Comparison of ENCODE assay signal across 26 mouse cellular contexts in genomic region chr5:30472148-30472547, GRCm38 (mm10). TPM values are rescaled to one million over a fixed set of nuclear protein-coding genes. Genes with fewer than 3 reads are reported as not detected.
"Had no signal": no experiment of that assay in that cellular context is flagged by ENCODE, and none has a peak within 500 bp of the region (broad histone marks: within the 10 kb centered on the region; RNA-seq: fewer than 3 reads in every experiment).

No protein-coding gene starts in this region.

- H3K9ac ChIP-seq: limb, embryonic 12.5 days; limb, embryonic 15.5 days; liver, embryonic 14.5 days; liver, postnatal 0 days; lung, embryonic 14.5 days; midbrain, embryonic 12.5 days; midbrain, embryonic 15.5 days; neural tube, embryonic 12.5 days; neural tube, embryonic 15.5 days; stomach, embryonic 15.5 days had no signal

- H3K27ac ChIP-seq: limb, embryonic 12.5 days; limb, embryonic 15.5 days; liver, embryonic 14.5 days; macrophage; midbrain, embryonic 12.5 days; midbrain, embryonic 15.5 days; neural tube, embryonic 12.5 days; neural tube, embryonic 15.5 days; stomach, embryonic 15.5 days had no signal

- ATAC-seq: liver, postnatal 0 days; lung, postnatal 0 days; midbrain, embryonic 15.5 days had no signal

- H3K4me2 ChIP-seq: limb, embryonic 12.5 days; limb, embryonic 15.5 days; liver, embryonic 11.5 days; lung, embryonic 14.5 days; midbrain, embryonic 12.5 days; midbrain, embryonic 15.5 days; neural tube, embryonic 12.5 days; neural tube, embryonic 15.5 days; stomach, embryonic 15.5 days had no signal

- H3K4me3 ChIP-seq: limb, embryonic 12.5 days; limb, embryonic 15.5 days; midbrain, embryonic 12.5 days; midbrain, embryonic 15.5 days; neural tube, embryonic 12.5 days; neural tube, embryonic 15.5 days; stomach, embryonic 15.5 days had no signal

- H3K27me3 ChIP-seq: limb, embryonic 15.5 days; neural tube, embryonic 15.5 days; stomach, embryonic 15.5 days had no signal

- H3K36me3 ChIP-seq: limb, embryonic 12.5 days; limb, embryonic 15.5 days; midbrain, embryonic 12.5 days; midbrain, embryonic 15.5 days; neural tube, embryonic 12.5 days; neural tube, embryonic 15.5 days; stomach, embryonic 15.5 days had no signal

- DNase-seq: kidney, adult 2 months; kidney, postnatal 10 days; kidney, postnatal 36 days; left cerebral cortex, postnatal 4 days; liver, postnatal 0 days; lung, embryonic 14.5 days; right cerebral cortex, adult 18-20 months; right cerebral cortex, postnatal 14 days; right cerebral cortex, postnatal 4 days; thymus, adult 2 months; thymus, postnatal 14 days; thymus, postnatal 4 days had no signal

- H3K4me1 ChIP-seq: neural tube, embryonic 12.5 days; stomach, embryonic 15.5 days had no signal

- H3K9me3 ChIP-seq: limb, embryonic 12.5 days; limb, embryonic 15.5 days; midbrain, embryonic 12.5 days; midbrain, embryonic 15.5 days; neural tube, embryonic 12.5 days; neural tube, embryonic 15.5 days; stomach, embryonic 15.5 days had no signal

RNA-seq across cellular contexts. Expression of gene 1700001C02Rik, which starts 6.3 kb away (rescaled TPM):
- total RNA-seq: left cerebral cortex, postnatal 14 days; left cerebral cortex, postnatal 4 days; megakaryocyte, adult 5-6 weeks had no signal
- polyA plus RNA-seq: kidney, adult 2 months; kidney, embryonic 14.5 days; limb, embryonic 12.5 days; limb, embryonic 15.5 days; liver, embryonic 11.5 days; liver, embryonic 14.5 days; liver, postnatal 0 days; lung, embryonic 14.5 days; macrophage; midbrain, embryonic 12.5 days; neural tube, embryonic 12.5 days had no signal

RNA-seq across cellular contexts. Expression of gene Otof, which starts 10.4 kb away (rescaled TPM):
- polyA plus RNA-seq: liver, postnatal 0 days; macrophage had no signal
